Mouse (Mus musculus) myocyte (in vitro differentiated cells): ENCODE measurements around the gene Usp2. TPM values are rescaled to one million over a fixed set of nuclear protein-coding genes. Genes with fewer than 3 reads are reported as not detected.

Experiments
- H3K27me3 ChIP-seq: one replicate; pipeline ENCODE4 v1.6.1; 2011; ENCODE audit not compliant: control insufficient read depth, insufficient read depth, insufficient read length
- H3K36me3 ChIP-seq: one replicate; pipeline ENCODE4 v1.6.1; 2011; ENCODE audit not compliant: control insufficient read depth, insufficient read depth
- H3K4me2 ChIP-seq: one replicate; pipeline ENCODE4 v1.6.1; 2011; ENCODE audit warnings: low read depth, control low read depth
- H3K4me3 ChIP-seq: one replicate; pipeline ENCODE4 v1.5.1; 2011; ENCODE audit warnings: mild to moderate bottlenecking, control low read depth, moderate library complexity
- H3K79me2 ChIP-seq: one replicate; pipeline ENCODE4 v1.6.1; 2011; ENCODE audit not compliant: control insufficient read depth, insufficient read depth
- H3ac ChIP-seq: one replicate; pipeline ENCODE4 v1.6.1; 2011; ENCODE audit not compliant: control insufficient read depth, insufficient read length
- CEBPB ChIP-seq: IDR thresholded peaks from 2 replicates; pipeline ENCODE4 v1.6.1; 2011; ENCODE audit warnings: mild to moderate bottlenecking, moderate library complexity; ENCODE audit not compliant: poor library complexity, insufficient read depth, severe bottlenecking
- E2F4 ChIP-seq: IDR thresholded peaks from one replicate; pipeline ENCODE4 v1.6.1; 2011; ENCODE audit warnings: mild to moderate bottlenecking, control low read depth, moderate library complexity; ENCODE audit not compliant: insufficient read depth
- MAX ChIP-seq: IDR thresholded peaks from one replicate; pipeline ENCODE4 v1.6.1; 2011; ENCODE audit warnings: low read depth, mild to moderate bottlenecking, control low read depth
- MYOD1 ChIP-seq, 3 experiments: IDR thresholded peaks; one replicate each; pipeline ENCODE4 v1.6.1; 2011; ENCODE audit warnings: control low read depth in 2 of 3, low read depth in 2 of 3, mild to moderate bottlenecking in 2 of 3, moderate library complexity in 1 of 3; ENCODE audit not compliant: insufficient read length in 2 of 3, control insufficient read depth in 1 of 3
- MYOG ChIP-seq, 3 experiments: IDR thresholded peaks; one replicate each; pipeline ENCODE4 v1.6.1; 2011; ENCODE audit warnings: control low read depth in 2 of 3, low read depth in 2 of 3, mild to moderate bottlenecking in 2 of 3; ENCODE audit not compliant: insufficient read length in 2 of 3, control insufficient read depth in 1 of 3, insufficient read depth in 1 of 3
- POLR2A ChIP-seq: IDR thresholded peaks from one replicate; pipeline ENCODE4 v1.6.1; 2011; ENCODE audit warnings: low read depth, mild to moderate bottlenecking, control low read depth, moderate library complexity; ENCODE audit not compliant: insufficient read length
- POLR2AphosphoS2 ChIP-seq: IDR thresholded peaks from one replicate; pipeline ENCODE4 v1.6.1; 2011; ENCODE audit warnings: low read depth, control low read depth; ENCODE audit not compliant: insufficient read length
- REST ChIP-seq: IDR thresholded peaks from one replicate; pipeline ENCODE4 v1.6.1; 2011; ENCODE audit warnings: mild to moderate bottlenecking, control low read depth, moderate library complexity; ENCODE audit not compliant: insufficient read depth, insufficient read length
- SRF ChIP-seq: IDR thresholded peaks from one replicate; pipeline ENCODE4 v1.6.1; 2011; ENCODE audit warnings: low read depth; ENCODE audit not compliant: control insufficient read depth, insufficient read length
- TCF12 ChIP-seq: IDR thresholded peaks from one replicate; pipeline ENCODE4 v1.6.1; 2011; ENCODE audit warnings: mild to moderate bottlenecking, control low read depth; ENCODE audit not compliant: poor library complexity, insufficient read depth, severe bottlenecking
- TCF3 ChIP-seq: IDR thresholded peaks from one replicate; pipeline ENCODE4 v1.6.1; 2011; ENCODE audit warnings: low read depth, control low read depth; ENCODE audit not compliant: insufficient read length
- USF1 ChIP-seq: IDR thresholded peaks from one replicate; pipeline ENCODE4 v1.6.1; 2011; ENCODE audit warnings: low read depth, mild to moderate bottlenecking, control low read depth, moderate library complexity
- polyA plus RNA-seq: library from polyadenylated mRNA; unstranded; fragments of >200 nt; fragmentation: generic; extraction: Trizol; gene quantifications from one replicate; pipeline ENCODE4 v1.2.1, GENCODE M21; 2012; ENCODE audit warnings: missing spikeins

Usp2 gene
- polyA plus RNA-seq, 1 experiment = 17.0 TPM

DNA sequence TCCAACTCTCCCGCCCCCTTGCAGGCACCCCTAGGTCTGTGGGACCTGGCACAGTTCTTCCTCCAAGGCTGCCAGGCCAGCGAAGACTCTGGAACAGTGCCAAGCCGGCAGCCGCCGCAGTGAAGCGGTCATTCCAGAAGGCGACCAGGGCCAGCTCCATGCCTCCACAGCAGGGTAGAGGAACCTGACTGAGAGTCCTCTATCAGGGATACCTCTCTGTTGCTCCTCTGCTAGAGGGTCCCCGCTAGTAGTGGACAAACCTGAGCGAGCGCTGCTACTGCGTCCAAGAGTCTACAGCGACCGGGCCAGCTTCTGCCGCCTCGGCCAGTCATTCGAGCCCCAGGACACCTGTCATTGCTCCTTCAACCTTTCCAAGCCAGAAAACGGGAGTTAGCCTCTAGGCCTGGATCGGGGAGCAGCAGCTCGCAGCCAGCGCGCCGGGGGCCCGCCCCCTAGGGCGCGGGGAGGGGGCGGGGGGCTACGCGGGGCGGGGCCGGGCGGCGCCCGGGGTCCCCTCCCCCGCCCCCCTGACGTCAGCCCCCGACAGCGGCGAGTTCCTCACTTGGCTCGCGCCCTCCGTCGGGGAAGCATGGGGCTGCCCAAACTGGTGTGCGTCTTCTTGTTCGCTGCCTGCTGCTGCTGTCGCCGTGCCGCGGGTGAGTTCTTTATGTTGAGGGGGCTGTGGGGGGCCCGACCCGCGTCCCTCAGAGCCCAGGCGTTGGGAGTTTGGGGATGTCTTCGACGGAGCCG, 67.5 kb downstream of the Usp2 start, which contains the start of gene Mcam:
Gene Mcam, plus strand, starts transcription at position 369 of the 750 bp plus-strand sequence.
- H3K27me3 ChIP-seq = no peaks in the 10 kb centered on the region
- H3ac ChIP-seq = peak within 1 kb of the TSS; percentile 1
- TF ChIP-seq POLR2A (peak; percentile 59), MYOG (IDR thresholded peaks at IDR 0.05; ENCODE audit: control insufficient read depth in 1 of 3, insufficient read depth in 1 of 3, insufficient read length in 2 of 3, low read depth in 2 of 3) (peak in 1 of 3 experiments; percentile 3), E2F4 (no peak), SRF (no peak), MAX (no peak), TCF3 (no peak), CEBPB (no peak), TCF12 (no peak), MYOD1 (IDR thresholded peaks at IDR 0.05; ENCODE audit: control insufficient read depth in 1 of 3, insufficient read length in 2 of 3, low read depth in 2 of 3) (peak in 2 of 3 experiments; percentile 20 to 57), POLR2AphosphoS2 (peak; percentile 27), REST (no peak)
- no peaks in the 10 kb centered on the region for H3K36me3 ChIP-seq
- H3K4me2 ChIP-seq = peak within 1 kb of the TSS; percentile 94
- no peaks in the 10 kb centered on the region for H3K79me2 ChIP-seq
- H3K4me3 ChIP-seq = peak within 1 kb of the TSS; percentile 24

DNA sequence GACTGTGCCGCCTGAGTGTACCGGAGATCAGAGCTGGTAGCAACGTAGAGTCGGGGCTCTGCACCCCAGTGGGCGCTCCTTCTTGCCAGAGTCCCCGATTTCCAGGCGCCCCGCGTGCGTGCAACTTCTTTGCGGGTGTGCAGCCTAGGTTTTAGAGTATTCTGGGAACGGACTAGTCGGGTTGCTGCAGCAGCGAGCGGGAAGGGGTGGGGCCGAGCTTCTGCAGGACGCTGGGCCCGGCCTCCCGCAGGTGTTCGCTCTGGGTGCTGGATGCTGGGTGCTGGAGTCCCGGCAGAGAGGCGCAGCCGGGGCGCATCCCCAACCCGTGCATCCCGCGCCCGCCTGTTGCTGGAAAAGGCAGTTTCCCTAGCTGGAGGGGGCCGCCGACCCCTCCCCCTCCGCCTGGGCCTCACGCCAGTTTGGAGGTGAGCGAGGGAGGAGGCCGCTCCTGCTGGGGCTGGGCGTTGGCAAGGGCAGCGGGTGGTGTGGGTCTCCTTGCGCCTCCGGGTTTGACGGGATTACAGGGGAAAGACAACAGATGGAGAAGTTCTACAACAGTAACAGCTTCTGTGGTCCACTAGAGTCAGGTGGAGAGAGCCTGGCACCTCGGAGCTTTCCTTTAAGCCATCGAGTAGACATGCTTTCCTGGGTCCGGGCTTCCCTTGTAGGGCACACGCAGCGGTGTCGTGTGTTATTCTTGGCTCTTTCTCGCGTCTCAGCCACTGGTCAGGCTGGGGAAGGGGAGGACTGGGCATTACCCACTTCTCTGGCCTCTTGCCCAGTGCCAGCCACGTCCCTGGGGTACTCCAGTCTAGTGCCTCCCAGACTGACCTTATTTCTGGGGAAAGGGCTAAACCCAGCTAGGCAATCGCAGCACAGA, 68.3 kb downstream of the Usp2 start:
- Histone ChIP-seq H3K36me3 (no peaks in the 10 kb centered on the region), H3K4me3 (peak overlapping the region; percentile 24), H3K4me2 (peak overlapping the region; percentile 94), H3K79me2 (no peaks in the 10 kb centered on the region), H3ac (peak overlapping the region; percentile 1), H3K27me3 (no peaks in the 10 kb centered on the region)
- TF ChIP-seq E2F4 (no peak), TCF12 (no peak), CEBPB (no peak)

GRCm38 (mm10) chr9:44135731-44136411, 69.0 kb downstream of the Usp2 start:
- no peaks in the 10 kb centered on the region for H3K36me3 ChIP-seq
- H3K4me2 ChIP-seq = peak overlapping the region; percentile 94
- H3K4me3 ChIP-seq = peak overlapping the region; percentile 24
- H3K27me3 ChIP-seq = no peaks in the 10 kb centered on the region
- H3K79me2 ChIP-seq = no peaks in the 10 kb centered on the region
- H3ac ChIP-seq = no peak overlapping the region
- TF ChIP-seq MYOG (IDR thresholded peaks at IDR 0.05; ENCODE audit: control insufficient read depth in 1 of 3, insufficient read depth in 1 of 3, insufficient read length in 2 of 3, low read depth in 2 of 3) = no peak
- no peak for TF ChIP-seq E2F4
- no peak for TF ChIP-seq REST
- TF ChIP-seq MYOD1 (IDR thresholded peaks at IDR 0.05; ENCODE audit: control insufficient read depth in 1 of 3, insufficient read length in 2 of 3, low read depth in 2 of 3) = no peak
- TF ChIP-seq POLR2AphosphoS2 = no peak
- TF ChIP-seq USF1 = no peak
- no peak for TF ChIP-seq TCF12
- TF ChIP-seq SRF = no peak
- no peak for TF ChIP-seq CEBPB
- no peak for TF ChIP-seq MAX
- TF ChIP-seq POLR2A = no peak
- no peak for TF ChIP-seq TCF3

DNA sequence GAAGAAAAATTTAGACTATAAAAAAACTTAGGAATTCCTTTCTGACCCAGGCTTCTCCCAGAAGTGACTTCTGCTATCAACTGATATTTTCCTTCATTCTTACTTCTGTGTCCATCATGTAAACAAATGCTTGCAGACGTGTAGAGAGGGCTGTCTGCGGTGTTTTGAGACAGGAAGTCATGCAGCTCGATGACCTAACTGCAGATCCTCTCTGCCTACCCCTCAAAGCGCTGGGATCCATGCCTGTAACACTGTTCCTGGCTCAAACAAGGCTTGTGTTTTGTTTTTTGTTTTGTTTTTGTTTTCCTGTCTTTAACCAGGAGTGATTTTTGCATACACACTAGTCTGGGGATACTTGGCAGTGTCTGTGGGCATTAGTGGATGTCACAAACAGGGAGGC, 71.0 kb downstream of the Usp2 start:
- no peaks in the 10 kb centered on the region for H3K36me3 ChIP-seq
- TF ChIP-seq MYOD1 (IDR thresholded peaks at IDR 0.05; ENCODE audit: control insufficient read depth in 1 of 3, insufficient read length in 2 of 3, low read depth in 2 of 3) (no peak), SRF (no peak), USF1 (no peak), MYOG (IDR thresholded peaks at IDR 0.05; ENCODE audit: control insufficient read depth in 1 of 3, insufficient read depth in 1 of 3, insufficient read length in 2 of 3, low read depth in 2 of 3) (no peak), POLR2AphosphoS2 (no peak), TCF12 (no peak), REST (no peak), CEBPB (no peak), TCF3 (no peak), E2F4 (no peak), MAX (no peak), POLR2A (no peak)
- H3K4me2 ChIP-seq = no peak overlapping the region
- H3ac ChIP-seq = no peak overlapping the region
- H3K79me2 ChIP-seq = no peaks in the 10 kb centered on the region
- H3K27me3 ChIP-seq = no peaks in the 10 kb centered on the region
- H3K4me3 ChIP-seq = no peak overlapping the region
